24 mouse cellular contexts compared by ENCODE assay signal in the genomic region with DNA sequence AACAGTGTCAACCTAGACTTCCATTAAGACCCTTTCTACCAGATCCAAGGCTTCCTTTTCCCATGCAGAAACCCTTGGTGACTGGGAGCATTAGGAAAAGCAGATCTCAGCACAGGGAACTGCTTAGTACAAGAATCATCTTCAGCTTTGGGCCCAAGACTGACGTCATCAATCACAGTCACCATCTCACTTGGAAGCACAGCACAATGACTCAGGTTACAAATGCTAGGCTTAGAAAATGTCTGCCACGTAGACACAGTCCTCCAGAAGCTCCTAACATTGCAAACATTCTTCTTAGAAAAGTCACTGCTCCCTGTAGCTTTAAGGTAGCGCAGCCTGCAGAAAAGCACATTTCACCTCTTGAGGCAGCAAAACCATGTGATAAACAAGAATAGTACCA.
"Had no signal": no experiment of that assay in that cellular context is flagged by ENCODE, and none has a peak within 500 bp of the region (broad histone marks: within the 10 kb centered on the region; RNA-seq: fewer than 3 reads in every experiment).

No protein-coding gene starts in this region.

- H3K4me2 ChIP-seq: limb, embryonic 12.5 days; limb, embryonic 15.5 days; liver, embryonic 11.5 days; lung, embryonic 15.5 days; midbrain, embryonic 13.5 days; neural tube, embryonic 13.5 days; stomach, embryonic 15.5 days had no signal

- H3K9ac ChIP-seq: limb, embryonic 12.5 days; limb, embryonic 15.5 days; liver, embryonic 14.5 days; lung, embryonic 15.5 days; midbrain, embryonic 13.5 days; neural tube, embryonic 13.5 days; stomach, embryonic 15.5 days had no signal

- H3K27me3 ChIP-seq: limb, embryonic 12.5 days; limb, embryonic 15.5 days; lung, embryonic 15.5 days; midbrain, embryonic 13.5 days; neural tube, embryonic 13.5 days; stomach, embryonic 15.5 days had no signal

- H3K27ac ChIP-seq: left cerebral cortex, adult 2 months; limb, embryonic 12.5 days; limb, embryonic 15.5 days; liver, embryonic 14.5 days; lung, embryonic 15.5 days; midbrain, embryonic 10.5 days; midbrain, embryonic 13.5 days; neural tube, embryonic 13.5 days; stomach, embryonic 15.5 days had no signal

- H3K36me3 ChIP-seq: limb, embryonic 12.5 days; limb, embryonic 15.5 days; lung, embryonic 15.5 days; midbrain, embryonic 10.5 days; midbrain, embryonic 13.5 days; neural tube, embryonic 13.5 days; stomach, embryonic 15.5 days had no signal

- H3K9me3 ChIP-seq: limb, embryonic 12.5 days; limb, embryonic 15.5 days; lung, embryonic 15.5 days; midbrain, embryonic 13.5 days; neural tube, embryonic 13.5 days; stomach, embryonic 15.5 days had no signal

- H3K4me3 ChIP-seq: left cerebral cortex, adult 2 months; limb, embryonic 12.5 days; limb, embryonic 15.5 days; lung, embryonic 15.5 days; megakaryocyte, embryonic 14.5 days; midbrain, embryonic 10.5 days; midbrain, embryonic 13.5 days; myocyte; neural tube, embryonic 13.5 days; stomach, embryonic 15.5 days had no signal

- ATAC-seq: midbrain, embryonic 13.5 days; midbrain, embryonic 16.5 days had no signal

- DNase-seq: kidney, postnatal 10 days; kidney, postnatal 36 days; layer of hippocampus, postnatal 36 days; lung, adult 18-20 months; lung, postnatal 10 days; lung, postnatal 36 days; retina, postnatal 1 day; right cerebral cortex, postnatal 25 days; spleen, adult 18-20 months; thymus, adult 18-20 months; thymus, postnatal 36 days had no signal

- H3K4me1 ChIP-seq: limb, embryonic 12.5 days; limb, embryonic 15.5 days; lung, embryonic 15.5 days; midbrain, embryonic 10.5 days; midbrain, embryonic 13.5 days; neural tube, embryonic 13.5 days; stomach, embryonic 15.5 days had no signal
